In the genomic region with DNA sequence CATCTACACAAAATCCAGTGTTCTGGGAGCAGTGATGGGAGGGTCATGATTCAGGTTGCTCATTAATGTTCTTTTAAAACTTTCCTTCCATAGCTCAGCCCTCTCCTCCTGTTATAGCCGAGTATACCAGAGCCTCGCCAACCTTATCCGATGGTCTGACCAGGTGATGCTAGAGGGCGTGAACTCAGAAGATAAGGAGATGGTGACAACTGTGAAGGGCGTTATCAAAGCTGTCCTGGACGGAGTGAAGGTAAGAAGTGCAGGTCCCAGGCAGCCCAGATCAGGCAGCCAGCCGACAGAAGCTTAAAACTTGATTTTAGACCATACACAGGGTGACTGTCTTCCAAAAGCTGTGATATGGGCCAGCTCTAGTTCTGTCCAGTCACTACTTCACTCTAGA, we compare ENCODE assay signal across 24 mouse cellular contexts.
DNase-seq lines count a peak whose midpoint lies in the region; ATAC-seq and TF ChIP-seq lines count a peak whose summit lies in the region.
"Had no signal": no experiment of that assay in that cellular context is flagged by ENCODE, and none has a peak within 500 bp of the region (broad histone marks: within the 10 kb centered on the region; RNA-seq: fewer than 3 reads in every experiment).

No protein-coding gene starts in this region.

- H3K36me3 ChIP-seq in CH12.LX (replicated peaks in 1 of 2; ENCODE audit: control insufficient read depth in 1 of 2, insufficient read depth in 1 of 2, low read length in 1 of 2) (peaks cover 67 to 84% of the 10 kb centered on the region in 2 experiments), MEL (ENCODE audit: control insufficient read depth in 1 of 2, insufficient read depth in 2 of 2, low read length in 2 of 2) (peaks cover 14 to 24% of the 10 kb centered on the region in 2 experiments)
- H3K36me3 ChIP-seq in liver, embryonic 13.5 days = peaks cover 70% of the 10 kb centered on the region
- peaks cover 8% of the 10 kb centered on the region for H3K36me3 ChIP-seq in liver, embryonic 16.5 days (ENCODE audit: control insufficient read depth, insufficient read depth)
- peaks cover 89% of the 10 kb centered on the region for H3K36me3 ChIP-seq in embryonic facial prominence, embryonic 10.5 days (replicated peaks)

- no peak for TF ChIP-seq CTCF in CH12.LX (conservative IDR thresholded peaks at IDR 0.05 in 1 of 2, IDR thresholded peaks at IDR 0.05 in 1 of 2; ENCODE audit: low read depth in 2 of 2, low read length in 2 of 2)
- TF ChIP-seq CTCF in MEL (IDR thresholded peaks at IDR 0.05 in 2 of 3, conservative IDR thresholded peaks at IDR 0.05 in 1 of 3; ENCODE audit: control insufficient read depth in 1 of 3, insufficient read depth in 1 of 3, low read depth in 2 of 3, low read length in 3 of 3, poor library complexity in 1 of 3, severe bottlenecking in 1 of 3) = no peak

- no peak for TF ChIP-seq RAD21 in CH12.LX (IDR thresholded peaks at IDR 0.05; ENCODE audit: low read depth, low read length)
- TF ChIP-seq RAD21 in MEL (IDR thresholded peaks at IDR 0.05; ENCODE audit: low read depth, low read length) = no peak

- TF ChIP-seq POLR2A in CH12.LX (IDR thresholded peaks at IDR 0.05; ENCODE audit: low read depth, low read length) = no peak
- TF ChIP-seq POLR2A in MEL (IDR thresholded peaks at IDR 0.05; ENCODE audit: control insufficient read depth in 1 of 2, insufficient read depth in 1 of 2, low read depth in 1 of 2, low read length in 2 of 2, poor library complexity in 1 of 2) = no peak

- H3K4me2 ChIP-seq in CH12.LX (ENCODE audit: insufficient read depth, low read depth, poor library complexity, severe bottlenecking) = no peak overlapping the region
- no peak overlapping the region for H3K4me2 ChIP-seq in liver, embryonic 13.5 days
- no peak overlapping the region for H3K4me2 ChIP-seq in liver, embryonic 16.5 days (ENCODE audit: low read depth, low read length)
- H3K4me2 ChIP-seq: heart, embryonic 11.5 days; hindbrain, embryonic 13.5 days had no signal

- H3K79me2 ChIP-seq in CH12.LX (replicated peaks; ENCODE audit: control insufficient read depth, extremely low read depth, insufficient read depth, poor library complexity, severe bottlenecking) = peaks cover 54% of the 10 kb centered on the region
- peaks cover 5% of the 10 kb centered on the region; the same call in 1 of the 2 replicates for H3K79me2 ChIP-seq in MEL (ENCODE audit: control insufficient read depth, insufficient read depth, low read length, poor library complexity)

- H3K9ac ChIP-seq in CH12.LX (ENCODE audit: insufficient read depth, low read depth) (no peak overlapping the region), MEL (ENCODE audit: control insufficient read depth, low read depth, low read length, poor library complexity, severe bottlenecking) (no peak overlapping the region)
- H3K9ac ChIP-seq in liver, embryonic 13.5 days = no peak overlapping the region
- H3K9ac ChIP-seq in liver, embryonic 16.5 days (ENCODE audit: low read depth, low read length) = no peak overlapping the region
- H3K9ac ChIP-seq: forebrain, postnatal 0 days; hindbrain, embryonic 13.5 days had no signal

- ATAC-seq in liver, embryonic 13.5 days (ENCODE audit: low read depth) = peak; percentile 67
- peak; percentile 59; the same call in 1 of the 2 replicates for ATAC-seq in liver, embryonic 16.5 days (ENCODE audit: low read depth)
- ATAC-seq: CD4-positive, CD25-positive, alpha-beta regulatory T cell, adult 4 months; forebrain, embryonic 14.5 days; forebrain, postnatal 0 days; hindbrain, embryonic 16.5 days; Patski had no signal

- TF ChIP-seq EP300 in CH12.LX (IDR thresholded peaks at IDR 0.05; ENCODE audit: low read length) = no peak
- no peak for TF ChIP-seq EP300 in MEL (IDR thresholded peaks at IDR 0.05; ENCODE audit: low read depth in 1 of 2, low read length in 2 of 2)

- H3K27me3 ChIP-seq in CH12.LX (replicated peaks) (no peaks in the 10 kb centered on the region), MEL (ENCODE audit: control insufficient read depth in 1 of 2, insufficient read depth in 2 of 2, low read length in 2 of 2) (no peaks in the 10 kb centered on the region)
- H3K27me3 ChIP-seq in liver, embryonic 13.5 days = no peaks in the 10 kb centered on the region
- H3K27me3 ChIP-seq in liver, embryonic 16.5 days (ENCODE audit: control insufficient read depth, insufficient read depth, low read depth, low read length) = no peaks in the 10 kb centered on the region
- no peaks in the 10 kb centered on the region for H3K27me3 ChIP-seq in embryonic facial prominence, embryonic 10.5 days (replicated peaks; ENCODE audit: low read depth, poor library complexity, severe bottlenecking)
- H3K27me3 ChIP-seq: hindbrain, embryonic 13.5 days; Patski had no signal

- WGBS in liver, embryonic 13.5 days (ENCODE audit: insufficient replicate concordance) = 26% methylated on average over 7 of the region's 7 CpGs
- 27% methylated on average over 7 of the region's 7 CpGs for WGBS in liver, embryonic 16.5 days (ENCODE audit: insufficient replicate concordance)
- 88% methylated on average over 7 of the region's 7 CpGs for WGBS in embryonic facial prominence, embryonic 10.5 days

- no peak overlapping the region for H3K4me3 ChIP-seq in CH12.LX (replicated peaks in 1 of 3; ENCODE audit: low read depth in 2 of 3, low read length in 2 of 3, poor library complexity in 1 of 3)
- H3K4me3 ChIP-seq in MEL (ENCODE audit: control insufficient read depth in 1 of 2, insufficient read depth in 1 of 2, low read depth in 2 of 2, low read length in 2 of 2) = no peak overlapping the region
- H3K4me3 ChIP-seq in liver, embryonic 13.5 days (replicated peaks) = no peak overlapping the region
- H3K4me3 ChIP-seq in liver, embryonic 16.5 days (ENCODE audit: low read depth, low read length) = no peak overlapping the region
- no peak overlapping the region for H3K4me3 ChIP-seq in embryonic facial prominence, embryonic 10.5 days
- H3K4me3 ChIP-seq: gastrocnemius, adult 2 months; hindbrain, embryonic 13.5 days had no signal

- dilution Hi-C loops in CH12.LX (cut with MboI; ENCODE audit: extremely low pct_ligation_motif_present, extremely low pct_unique_long_range_greater_than_20kb, low sequenced_read_pairs) = no loop called here

- H3K4me1 ChIP-seq in CH12.LX (ENCODE audit: control insufficient read depth in 1 of 2, insufficient read depth in 2 of 2) = peaks cover 44 to 98% of the 10 kb centered on the region in 2 experiments
- peaks cover 14 to 15% of the 10 kb centered on the region in 2 experiments for H3K4me1 ChIP-seq in MEL (ENCODE audit: control insufficient read depth in 1 of 2, insufficient read depth in 2 of 2, low read length in 2 of 2)
- peaks cover 45% of the 10 kb centered on the region for H3K4me1 ChIP-seq in liver, embryonic 13.5 days (replicated peaks)
- H3K4me1 ChIP-seq in liver, embryonic 16.5 days (ENCODE audit: control insufficient read depth, low read depth, low read length) = peaks cover 16% of the 10 kb centered on the region
- peaks cover 2% of the 10 kb centered on the region; the same call in 1 of the 2 replicates for H3K4me1 ChIP-seq in embryonic facial prominence, embryonic 10.5 days

- DNase-seq in CH12.LX (ENCODE audit: extremely low read depth) (no peak), MEL (ENCODE audit: low read depth, low spot score) (no peak)
- DNase-seq in liver, embryonic 13.5 days = no peak
- DNase-seq in embryonic facial prominence, embryonic 10.5 days (ENCODE audit: low spot score) = no peak
- DNase-seq in embryo, embryonic 10 days (ENCODE audit: low spot score) = no peak
- no peak for DNase-seq in kidney, postnatal 4 days
- no peak for DNase-seq in cerebellum, adult 11 months
- DNase-seq: adrenal gland, adult 2 months; adrenal gland, postnatal 25 days; cerebellum, adult 2 months; cerebellum, adult 9-11 months; cerebellum, postnatal 25 days; embryo, embryonic 11 days; forebrain, postnatal 0 days; gastrocnemius, adult 2 months; gastrocnemius, postnatal 14 days; heart, adult 11 months had no signal

- H3K27ac ChIP-seq in CH12.LX (ENCODE audit: insufficient read depth, low read depth) = 0 out of 2 replicates have a peak overlapping the region, but pooled peaks have one; percentile 6
- peak overlapping the region; percentile 17; the same call in 1 of the 2 replicates for H3K27ac ChIP-seq in MEL (ENCODE audit: control insufficient read depth, low read depth, low read length)
- no peak overlapping the region for H3K27ac ChIP-seq in liver, embryonic 13.5 days
- H3K27ac ChIP-seq in liver, embryonic 16.5 days (ENCODE audit: low read length) = no peak overlapping the region
- H3K27ac ChIP-seq in embryonic facial prominence, embryonic 10.5 days (replicated peaks) = no peak overlapping the region
- H3K27ac ChIP-seq: gastrocnemius, adult 2 months; hindbrain, embryonic 13.5 days had no signal

- peaks cover 3% of the 10 kb centered on the region for H3K9me3 ChIP-seq in CH12.LX (replicated peaks; ENCODE audit: low read length)
- no peaks in the 10 kb centered on the region for H3K9me3 ChIP-seq in MEL (replicated peaks; ENCODE audit: insufficient read depth, low read length)
- no peaks in the 10 kb centered on the region for H3K9me3 ChIP-seq in liver, embryonic 13.5 days (replicated peaks)
- H3K9me3 ChIP-seq in liver, embryonic 16.5 days (replicated peaks; ENCODE audit: control insufficient read depth, low read length) = no peaks in the 10 kb centered on the region
- no peaks in the 10 kb centered on the region for H3K9me3 ChIP-seq in embryonic facial prominence, embryonic 10.5 days
- H3K9me3 ChIP-seq: hindbrain, embryonic 13.5 days had no signal

- in situ Hi-C loops in CH12.LX (cut with MboI; ENCODE audit: low pct_ligation_motif_present, low pct_unique_long_range_greater_than_20kb, low sequenced_read_pairs) = no loop called here

TF ChIP-seq in CH12.LX, 34 proteins besides CTCF, POLR2A, EP300 and RAD21 (continues in another document):
- no peak for TF ChIP-seq JUN (IDR thresholded peaks at IDR 0.05; ENCODE audit: insufficient read depth, low read depth, low read length)
- TF ChIP-seq USF1 (IDR thresholded peaks at IDR 0.05; ENCODE audit: low read depth, low read length) = no peak
- TF ChIP-seq E2F4 (IDR thresholded peaks at IDR 0.05; ENCODE audit: insufficient replicate concordance, low read depth, low read length) = no peak
- TF ChIP-seq ZMIZ1 (IDR thresholded peaks at IDR 0.05; ENCODE audit: low read depth, low read length) = no peak
- no peak for TF ChIP-seq MAFK (IDR thresholded peaks at IDR 0.05; ENCODE audit: insufficient replicate concordance, low read length)
- no peak for TF ChIP-seq HCFC1 (IDR thresholded peaks at IDR 0.05; ENCODE audit: low read depth, low read length)

TF ChIP-seq in MEL, 35 proteins besides CTCF, POLR2A, EP300 and RAD21 (continues in another document):
- TF ChIP-seq ZKSCAN1 (IDR thresholded peaks at IDR 0.05; ENCODE audit: low read depth, low read length) (no peak), TBP (IDR thresholded peaks at IDR 0.05; ENCODE audit: low read depth, low read length) (no peak), CHD2 (IDR thresholded peaks at IDR 0.05; ENCODE audit: low read length) (no peak), MAZ (IDR thresholded peaks at IDR 0.05; ENCODE audit: low read depth, low read length) (no peak), POLR2AphosphoS2 (IDR thresholded peaks at IDR 0.05; ENCODE audit: low read length) (no peak), BHLHE40 (IDR thresholded peaks at IDR 0.05; ENCODE audit: borderline replicate concordance, low read depth, low read length) (no peak), NELFE (IDR thresholded peaks at IDR 0.05; ENCODE audit: low read depth, low read length) (no peak), JUND (IDR thresholded peaks at IDR 0.05; ENCODE audit: low read depth, low read length) (no peak)

Comparison
In these comparisons a context has a peak if more than half of its experiments do, and no peak if none do; other contexts are left out.
1. H3K27ac ChIP-seq: peak in CH12.LX (single experiment) and MEL (single experiment); none in liver, embryonic 13.5 days (single experiment), liver, embryonic 16.5 days (single experiment) and embryonic facial prominence, embryonic 10.5 days (single experiment).